Mouse (Mus musculus) lung, postnatal 0 days (tissue): ENCODE results near the gene Spaca3. TPM values are rescaled to one million over a fixed set of nuclear protein-coding genes. Genes with fewer than 3 reads are reported as not detected.

Experiments
- ATAC-seq: fragments of 200-750 bp; cut with Nextera tagmentation; 2 replicates; pipeline ENCODE4 v1.8.0; 2017; ENCODE audit warnings: moderate library complexity
- DNase-seq: peaks from one replicate; pipeline ENCODE4 v3.0.0-alpha.2; 2016; ENCODE audit warnings: low spot score
- H3K27ac ChIP-seq: fragments of 300-500 bp; sonication (generic); 2 replicates; pipeline ENCODE4 v1.5.1; 2014; ENCODE audit warnings: antibody characterized with exemption, mild to moderate bottlenecking, low read length, mixed read lengths
- H3K27me3 ChIP-seq: fragments of 300-500 bp; sonication (generic); replicated peaks from 2 replicates; pipeline ENCODE4 v1.6.1; 2014; ENCODE audit warnings: low read length, mixed read lengths; ENCODE audit not compliant: insufficient read depth
- H3K36me3 ChIP-seq: fragments of 300-500 bp; sonication (generic); 2 replicates; pipeline ENCODE4 v1.6.1; 2014; ENCODE audit warnings: low read length, mixed read lengths; ENCODE audit not compliant: insufficient read depth
- H3K4me1 ChIP-seq: fragments of 300-500 bp; sonication (generic); 2 replicates; pipeline ENCODE4 v1.6.1; 2014; ENCODE audit warnings: antibody characterized with exemption, low read depth, low read length, mixed read lengths; ENCODE audit not compliant: insufficient read depth
- H3K4me2 ChIP-seq: fragments of 300-500 bp; sonication (generic); replicated peaks from 2 replicates; pipeline ENCODE4 v1.6.1; 2014; ENCODE audit warnings: low read depth, mild to moderate bottlenecking, low read length, moderate library complexity, mixed read lengths
- H3K4me3 ChIP-seq: fragments of 300-500 bp; sonication (generic); 2 replicates; pipeline ENCODE4 v1.5.1; 2014; ENCODE audit warnings: low read depth, low read length
- H3K9ac ChIP-seq: fragments of 300-500 bp; sonication (generic); replicated peaks from 2 replicates; pipeline ENCODE4 v1.6.1; 2014; ENCODE audit warnings: low read depth, mild to moderate bottlenecking
- H3K9me3 ChIP-seq: fragments of 300-500 bp; sonication (generic); 2 replicates; pipeline ENCODE4 v1.6.1; 2016; ENCODE audit warnings: low read length, mixed read lengths
- CTCF ChIP-seq: IDR thresholded peaks from 2 replicates; pipeline ENCODE4 v1.5.1; 2016; ENCODE audit warnings: antibody characterized with exemption, mild to moderate bottlenecking
- EP300 ChIP-seq: IDR thresholded peaks from 2 replicates; pipeline ENCODE4 v1.6.1; 2016; ENCODE audit warnings: antibody characterized with exemption, mild to moderate bottlenecking, control low read depth
- WGBS: fragments of 180-500 bp; shearing (Covaris S2); extraction: QIAGEN DNeasy Blood & Tissue Kit; methylation state at CpG from one replicate; pipeline ENCODE4 v1.1.7; 2014; 5-methylcytosine and 5-hydroxymethylcytosine counted together
- polyA plus RNA-seq: library from polyadenylated mRNA; unstranded; fragments of >200 nt; fragmentation: Nextera tagmentation; extraction: Ambion mirVana; gene quantifications from 2 replicates; pipeline ENCODE4 v1.2.1, GENCODE M21; 2015

Spaca3 gene
- polyA plus RNA-seq, 1 experiment from 2014 or later: not detected

DNA sequence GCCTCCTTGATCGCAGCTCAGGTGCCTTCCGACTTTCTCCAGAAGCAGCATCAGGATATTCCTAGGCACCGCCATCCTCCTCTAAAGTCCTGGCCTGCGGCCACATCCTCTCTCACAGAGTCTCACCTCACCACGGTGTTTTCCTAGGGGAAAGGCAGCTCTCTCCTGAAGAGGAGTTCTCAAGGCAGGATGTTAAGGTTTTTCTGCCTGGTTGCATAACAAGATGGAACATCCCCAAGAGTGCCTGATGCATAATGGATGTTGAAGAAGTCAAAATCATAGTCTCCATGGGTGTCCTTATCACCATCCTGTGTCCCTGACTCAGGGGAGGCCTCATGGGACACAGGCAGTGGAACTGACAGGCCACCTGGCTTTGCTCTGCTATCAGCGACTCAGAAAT, 49.7 kb downstream of the Spaca3 start:
- Histone ChIP-seq H3K36me3 (no peaks in the 10 kb centered on the region), H3K27ac (no peak overlapping the region), H3K9ac (no peak overlapping the region), H3K27me3 (no peaks in the 10 kb centered on the region), H3K9me3 (no peaks in the 10 kb centered on the region), H3K4me1 (no peaks in the 10 kb centered on the region), H3K4me2 (no peak overlapping the region), H3K4me3 (no peak overlapping the region)
- 75% methylated on average over 6 of the region's 6 CpGs for WGBS
- ATAC-seq (no peak), DNase-seq (no peak)
- TF ChIP-seq CTCF (no peak), EP300 (no peak)

DNA sequence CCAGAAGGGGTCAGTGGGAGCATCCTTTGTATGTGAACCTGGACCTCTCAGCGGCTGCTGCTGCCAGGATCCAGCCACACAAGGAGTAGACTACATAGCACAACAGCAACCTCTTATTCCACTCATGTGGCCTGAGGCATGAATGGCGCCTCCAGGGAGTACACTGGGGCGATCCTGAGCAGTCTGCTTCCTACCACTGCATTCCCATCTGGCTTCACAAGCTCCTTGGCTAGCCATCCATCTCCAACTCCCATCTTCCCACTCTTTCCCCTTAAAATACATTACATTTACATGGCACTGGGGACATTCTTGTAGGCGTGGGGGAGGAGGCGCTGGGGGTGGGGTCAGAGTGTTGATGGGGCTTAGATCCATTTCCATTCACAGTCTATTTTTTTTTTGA, 54.6 kb downstream of the Spaca3 start:
- no peak for ATAC-seq
- WGBS: 81% methylated on average over 5 of the region's 5 CpGs

DNA sequence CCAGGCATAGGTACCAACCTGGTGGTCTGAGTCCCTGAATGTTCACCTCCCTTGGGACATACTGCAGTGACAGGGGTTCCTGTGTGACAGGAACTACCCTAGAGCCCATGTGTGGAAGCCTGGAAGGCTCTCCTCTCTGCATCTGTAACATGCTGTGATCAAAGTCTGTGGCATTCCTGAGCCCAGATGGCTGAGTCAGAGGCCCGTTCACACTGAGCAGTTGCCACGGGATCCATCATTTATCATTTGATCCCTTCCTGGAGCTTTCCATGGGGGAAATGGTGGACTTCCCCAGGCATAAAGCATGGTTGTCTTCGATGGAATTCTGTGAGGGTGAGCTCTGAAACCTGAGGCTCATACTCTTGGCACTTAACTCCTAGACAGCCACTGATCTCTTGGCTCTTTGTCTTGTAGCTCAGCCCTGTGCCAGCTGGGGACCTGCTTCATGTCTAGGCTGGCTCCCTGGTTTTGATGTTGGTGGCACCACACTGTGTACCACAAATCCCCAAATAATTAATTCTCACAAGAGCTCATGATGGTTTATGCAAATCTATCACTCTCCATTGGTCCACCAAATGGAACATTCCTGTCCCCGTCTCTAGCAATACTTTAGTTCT, 55.4 kb downstream of the Spaca3 start:
- TF ChIP-seq EP300 (no peak), CTCF (no peak)
- H3K9me3 ChIP-seq: no peaks in the 10 kb centered on the region
- no peak overlapping the region for H3K4me3 ChIP-seq
- no peak overlapping the region for H3K4me2 ChIP-seq
- H3K36me3 ChIP-seq: no peaks in the 10 kb centered on the region
- ATAC-seq (no peak), DNase-seq (no peak)
- H3K4me1 ChIP-seq: no peaks in the 10 kb centered on the region
- H3K27me3 ChIP-seq: no peaks in the 10 kb centered on the region
- H3K9ac ChIP-seq: no peak overlapping the region
- no peak overlapping the region for H3K27ac ChIP-seq
- 33% methylated on average over 4 of the region's 4 CpGs for WGBS

More for the DNA sequence above, 54.6 kb downstream of the Spaca3 start:
- H3K4me1 ChIP-seq: no peaks in the 10 kb centered on the region
- TF ChIP-seq CTCF (no peak), EP300 (no peak)
- DNase-seq: no peak
- no peaks in the 10 kb centered on the region for H3K9me3 ChIP-seq
- no peak overlapping the region for H3K4me2 ChIP-seq
- H3K27ac ChIP-seq: no peak overlapping the region
- H3K9ac ChIP-seq: no peak overlapping the region
- no peaks in the 10 kb centered on the region for H3K36me3 ChIP-seq
- no peaks in the 10 kb centered on the region for H3K27me3 ChIP-seq
- H3K4me3 ChIP-seq: no peak overlapping the region

Other genes starting within 250 kb of the Spaca3 start
- 26.4 and 29.6 TPM in 2 replicates for gene Myo1d, start 78.3 kb upstream of the Spaca3 start, polyA plus RNA-seq
- gene Tmem98, start 48.2 kb upstream of the Spaca3 start, polyA plus RNA-seq: 72.1 and 82.0 TPM in 2 replicates